Mouse (Mus musculus): ENCODE measurements at regions not wholly inside any gene's neighbourhood (a gene's known extent, or its start where the extent isn't known, plus 50 kb on each side); places are given as distances from the start of the nearest gene placed in this dataset.
"Not testable (repeated sequence)": the region's sequence is repeated elsewhere in the genome, so short reads cannot be mapped to it uniquely, and the experiment has no call there.

- 8% methylated on average over 17 of the region's 17 CpGs for WGBS (ENCODE audit: insufficient replicate concordance)
- peak overlapping the region; percentile 29; the same call in 1 of the 2 replicates for H3K4me2 ChIP-seq
- not testable (repeated sequence) for ATAC-seq (ENCODE audit: insufficient read depth); H3K9me3 ChIP-seq (replicated peaks); H3K27ac ChIP-seq (replicated peaks); H3K9ac ChIP-seq; H3K27me3 ChIP-seq; H3K4me3 ChIP-seq (replicated peaks); H3K36me3 ChIP-seq (replicated peaks); H3K4me1 ChIP-seq (replicated peaks)
These were observed 120.7 kb downstream of the Map1s start for GRCm38 (mm10) chr8:71026424-71026890.

- H3K9me3 ChIP-seq (replicated peaks); H3K4me2 ChIP-seq; H3K9ac ChIP-seq; H3K4me1 ChIP-seq (replicated peaks); H3K36me3 ChIP-seq (replicated peaks); H3K4me3 ChIP-seq (replicated peaks); H3K27me3 ChIP-seq; H3K27ac ChIP-seq (replicated peaks); ATAC-seq (ENCODE audit: insufficient read depth): not testable (repeated sequence)
- WGBS (ENCODE audit: insufficient replicate concordance), result 58% methylated on average over 2 of the region's 2 CpGs
These were observed 122.8 kb downstream of the Map1s start for GRCm38 (mm10) chr8:71028564-71028963.
